Mouse (Mus musculus): ENCODE data around the gene Vmn1r158.
"Not testable (repeated sequence)": the region's sequence is repeated elsewhere in the genome, so short reads cannot be mapped to it uniquely, and the experiment has no call there.

The Vmn1r158 gene

GRCm38 (mm10) chr7:22790682-22791081 lies at the start of gene Vmn1r158:
Gene Vmn1r158, minus strand, starts transcription at chr7:22790782.
- in situ Hi-C loops (cut with MboI) = not testable (repeated sequence)

- in situ Hi-C loops (cut with MboI) = not testable (repeated sequence)
These were observed 14.6 kb downstream of the Vmn1r158 start for GRCm38 (mm10) chr7:22775981-22776380.

- in situ Hi-C loops (cut with MboI) = not testable (repeated sequence)
These were observed 29.2 kb downstream of the Vmn1r158 start, which contains the start of gene Vmn1r157 for GRCm38 (mm10) chr7:22761397-22761796. Gene Vmn1r157, plus strand, starts transcription at chr7:22761697.

All from mature B cell (primary cell).